Mouse (Mus musculus) embryonic facial prominence, embryonic 15.5 days (tissue): ENCODE data around the gene Mthfd2l. TPM values are rescaled to one million over a fixed set of nuclear protein-coding genes. Genes with fewer than 3 reads are reported as not detected.

ENCODE experiments used
- ATAC-seq: fragments of 200-750 bp; cut with Nextera tagmentation; 2 replicates; pipeline ENCODE4 v1.8.0; 2017; ENCODE audit warnings: low read depth, moderate TSS enrichment; ENCODE audit not compliant: insufficient number of reproducible peaks, low FRiP score, low TSS enrichment
- H3K27ac ChIP-seq: fragments of 300-500 bp; sonication (generic); replicated peaks from 2 replicates; pipeline ENCODE4 v1.5.1; 2015; ENCODE audit warnings: mild to moderate bottlenecking, inconsistent platforms
- H3K27me3 ChIP-seq: fragments of 300-500 bp; sonication (generic); 2 replicates; pipeline ENCODE4 v1.6.1; 2015; ENCODE audit warnings: inconsistent platforms
- H3K36me3 ChIP-seq: fragments of 300-500 bp; sonication (generic); 2 replicates; pipeline ENCODE4 v1.6.1; 2015; ENCODE audit warnings: mild to moderate bottlenecking, inconsistent platforms
- H3K4me1 ChIP-seq: fragments of 300-500 bp; sonication (generic); 2 replicates; pipeline ENCODE4 v1.6.1; 2015; ENCODE audit warnings: inconsistent platforms
- H3K4me2 ChIP-seq: fragments of 300-500 bp; sonication (generic); replicated peaks from 2 replicates; pipeline ENCODE4 v1.6.1; 2015; ENCODE audit warnings: mild to moderate bottlenecking, inconsistent platforms
- H3K4me3 ChIP-seq: fragments of 300-500 bp; sonication (generic); replicated peaks from 2 replicates; pipeline ENCODE4 v1.5.1; 2015; ENCODE audit warnings: mild to moderate bottlenecking, inconsistent platforms
- H3K9ac ChIP-seq: fragments of 300-500 bp; sonication (generic); 2 replicates; pipeline ENCODE4 v1.6.1; 2015; ENCODE audit warnings: inconsistent platforms
- H3K9me3 ChIP-seq: fragments of 300-500 bp; sonication (generic); replicated peaks from 2 replicates; pipeline ENCODE4 v1.6.1; 2016; ENCODE audit warnings: inconsistent platforms
- WGBS: fragments of 180-500 bp; shearing (Covaris S2); methylation state at CpG from one replicate; pipeline ENCODE4 v1.1.7; 2015; 5-methylcytosine and 5-hydroxymethylcytosine counted together
- polyA plus RNA-seq: library from polyadenylated mRNA; unstranded; fragments of >200 nt; fragmentation: Nextera tagmentation; extraction: Ambion mirVana; gene quantifications from 2 replicates; pipeline ENCODE4 v1.2.1, GENCODE M21; 2015

Mthfd2l gene
- polyA plus RNA-seq: 43.3 and 47.0 TPM in 2 replicates

DNA sequence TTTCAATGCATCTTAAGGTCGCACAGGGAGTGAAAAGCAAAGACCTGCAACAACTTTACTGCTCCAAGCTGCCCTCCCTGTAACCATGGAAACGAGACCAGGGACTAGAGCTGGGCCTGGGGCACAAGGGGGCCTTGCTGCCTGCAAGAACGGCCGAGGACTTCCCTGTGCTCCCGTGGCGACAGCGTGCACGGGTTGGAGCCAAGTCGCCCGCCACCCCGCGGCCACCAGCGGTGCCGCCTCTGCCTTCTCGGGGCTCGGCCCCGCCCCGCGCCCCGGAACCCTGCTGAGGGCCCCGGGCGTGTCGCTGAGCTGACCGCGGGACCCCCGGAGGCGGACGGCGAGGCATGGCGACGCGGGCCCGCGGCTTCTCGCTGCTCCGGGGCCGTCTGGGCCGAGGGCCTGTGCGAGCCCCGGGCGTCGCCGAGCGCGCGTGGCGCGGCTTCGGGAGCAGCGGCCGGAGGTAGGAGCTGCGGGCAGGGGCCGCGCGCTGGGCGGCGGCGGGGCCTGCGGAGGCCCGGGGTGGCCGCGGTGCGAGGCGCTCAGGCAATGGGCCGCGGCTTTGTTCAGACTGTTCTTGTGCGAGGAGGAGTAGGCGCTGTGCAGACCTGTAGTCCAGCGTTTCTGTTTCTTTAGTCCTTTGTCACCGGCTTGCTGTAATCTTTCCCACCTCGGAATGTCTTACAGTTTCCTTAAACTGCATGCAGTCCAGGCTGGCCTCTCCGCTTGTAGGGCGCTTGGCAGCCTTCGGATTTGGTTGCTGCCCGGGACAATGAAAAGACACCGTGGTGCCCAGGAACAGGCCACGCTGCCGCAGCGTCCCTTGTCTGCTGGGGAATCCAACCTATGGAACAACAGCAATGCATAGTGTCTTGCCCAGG is at the start of gene Mthfd2l:
TSS of gene Mthfd2l (plus strand) at position 147 of the 881 bp plus-strand sequence.
- no peaks in the 10 kb centered on the region for H3K9me3 ChIP-seq
- H3K4me3 ChIP-seq: peak within 1 kb of the TSS; percentile 72
- no peaks in the 10 kb centered on the region for H3K27me3 ChIP-seq
- under 1% methylated on average over 79 of the region's 79 CpGs for WGBS
- peak within 1 kb of the TSS; percentile 55 for H3K4me2 ChIP-seq
- ATAC-seq: peak; percentile 99
- H3K27ac ChIP-seq: peak within 1 kb of the TSS; percentile 99
- peaks cover 9% of the 10 kb centered on the region; the same call in 1 of the 2 replicates for H3K4me1 ChIP-seq
- H3K9ac ChIP-seq: peak within 1 kb of the TSS; percentile 94
- peaks cover 13% of the 10 kb centered on the region for H3K36me3 ChIP-seq

DNA sequence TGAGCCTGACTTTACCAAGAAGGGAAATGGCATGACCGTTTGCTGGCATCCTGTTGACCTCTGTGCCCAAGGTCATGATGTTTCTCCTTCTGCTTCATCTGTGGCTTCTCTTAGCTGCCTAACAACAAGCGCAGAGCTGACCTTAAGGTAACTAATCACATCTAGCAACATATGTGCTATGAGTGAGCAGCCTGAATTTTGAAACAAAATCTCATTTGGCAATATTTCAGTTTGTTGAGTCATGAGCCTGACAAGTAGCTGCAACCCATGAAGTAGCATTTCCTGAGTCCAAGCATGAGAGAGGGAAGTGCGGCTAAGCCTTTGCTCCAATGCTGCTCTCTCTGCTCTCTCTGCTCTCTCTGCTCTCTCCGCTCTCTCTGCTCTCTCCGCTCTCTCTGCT is 49.2 kb upstream of the Mthfd2l start:
- ATAC-seq: no peak
- 85% methylated on average over 5 of the region's 5 CpGs for WGBS

DNA sequence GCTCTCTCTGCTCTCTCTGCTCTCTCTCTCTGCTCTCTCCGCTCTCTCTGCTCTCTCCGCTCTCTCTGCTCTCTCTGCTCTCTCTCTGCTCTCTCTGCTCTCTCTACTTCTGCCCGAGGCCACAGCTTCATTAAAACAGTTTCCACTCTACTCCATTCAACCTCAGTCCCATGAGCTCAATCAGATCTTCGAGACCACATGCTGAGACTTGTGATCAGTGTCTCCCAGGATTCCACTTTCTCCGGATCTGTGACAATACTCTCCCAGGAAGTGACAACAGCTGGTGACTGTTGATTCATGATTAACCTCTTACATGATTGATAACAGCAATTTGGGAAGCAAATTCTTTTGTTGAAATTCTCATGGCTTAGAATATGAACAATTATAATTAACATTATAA is 48.8 kb upstream of the Mthfd2l start:
- Histone ChIP-seq H3K4me3 (no peak overlapping the region), H3K27me3 (no peaks in the 10 kb centered on the region), H3K36me3 (no peaks in the 10 kb centered on the region), H3K9ac (no peak overlapping the region), H3K9me3 (no peaks in the 10 kb centered on the region), H3K4me1 (no peaks in the 10 kb centered on the region), H3K27ac (no peak overlapping the region), H3K4me2 (no peak overlapping the region)
- 77% methylated on average over 5 of the region's 5 CpGs for WGBS
- no peak for ATAC-seq

More for the DNA sequence above, 49.2 kb upstream of the Mthfd2l start:
- Histone ChIP-seq H3K27ac (no peak overlapping the region), H3K9ac (no peak overlapping the region), H3K4me1 (peaks cover 2% of the 10 kb centered on the region; the same call in 1 of the 2 replicates), H3K4me3 (no peak overlapping the region), H3K9me3 (no peaks in the 10 kb centered on the region), H3K4me2 (no peak overlapping the region), H3K36me3 (no peaks in the 10 kb centered on the region), H3K27me3 (no peaks in the 10 kb centered on the region)

DNA sequence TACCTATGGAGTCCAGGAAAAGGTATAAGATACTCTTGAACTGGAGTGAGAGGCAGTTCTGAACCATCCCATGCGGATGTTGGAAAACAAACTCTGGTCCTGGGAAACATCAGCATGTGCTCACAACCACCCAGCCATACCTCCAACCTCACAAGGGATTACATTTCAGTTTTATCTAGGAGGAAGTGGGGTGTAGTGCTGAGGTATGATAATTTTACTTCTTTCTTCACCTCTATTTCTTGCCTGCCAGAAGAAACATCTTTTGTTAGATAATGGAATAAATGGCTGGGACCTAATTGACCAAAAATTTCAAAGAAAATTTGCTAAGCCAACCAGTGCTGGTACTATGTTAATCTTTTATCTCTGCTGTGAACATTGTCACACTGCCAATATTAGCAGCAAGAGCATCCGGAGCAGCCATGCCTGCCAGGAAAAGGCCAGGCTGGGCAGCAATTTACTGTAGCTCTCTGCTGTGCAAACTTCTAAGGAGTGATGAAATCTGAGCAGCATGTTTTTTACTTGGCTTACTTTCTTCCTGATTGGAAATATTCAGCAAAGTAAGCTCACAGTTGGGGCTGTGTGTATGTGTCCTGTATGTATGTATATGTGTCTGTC is 46.2 kb upstream of the Mthfd2l start:
- H3K4me3 ChIP-seq: no peak overlapping the region
- H3K9ac ChIP-seq: no peak overlapping the region
- 39% methylated on average over 2 of the region's 2 CpGs for WGBS
- no peaks in the 10 kb centered on the region for H3K4me1 ChIP-seq
- no peak for ATAC-seq
- H3K27ac ChIP-seq: no peak overlapping the region
- H3K9me3 ChIP-seq: no peaks in the 10 kb centered on the region
- H3K27me3 ChIP-seq: no peaks in the 10 kb centered on the region
- no peaks in the 10 kb centered on the region for H3K36me3 ChIP-seq
- no peak overlapping the region for H3K4me2 ChIP-seq

DNA sequence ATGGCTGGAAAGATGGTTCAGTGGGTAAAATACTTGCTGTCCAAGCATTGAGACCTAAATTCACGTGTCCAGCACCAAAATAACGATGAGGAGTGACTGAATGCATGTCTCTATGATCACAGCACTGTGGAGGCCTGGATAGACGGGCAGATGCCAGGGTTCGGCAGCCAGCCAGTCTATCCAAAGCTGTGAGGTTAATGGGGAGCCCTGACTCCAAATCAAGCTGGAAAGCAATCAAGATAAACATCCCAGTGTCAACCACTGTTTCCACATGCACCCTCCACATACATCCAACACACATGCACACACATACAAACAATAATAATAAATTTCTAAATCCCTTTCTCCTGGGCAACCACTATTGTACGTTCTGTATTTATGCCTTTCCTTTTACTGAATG is 42.3 kb upstream of the Mthfd2l start:
- H3K4me2 ChIP-seq: no peak overlapping the region
- no peak for ATAC-seq
- no peak overlapping the region for H3K4me3 ChIP-seq
- H3K9ac ChIP-seq: no peak overlapping the region
- H3K27me3 ChIP-seq: no peaks in the 10 kb centered on the region
- no peak overlapping the region for H3K27ac ChIP-seq
- no peaks in the 10 kb centered on the region for H3K9me3 ChIP-seq
- no peaks in the 10 kb centered on the region for H3K36me3 ChIP-seq
- 78% methylated on average over 5 of the region's 5 CpGs for WGBS
- peaks cover 6% of the 10 kb centered on the region; the same call in 1 of the 2 replicates for H3K4me1 ChIP-seq

DNA sequence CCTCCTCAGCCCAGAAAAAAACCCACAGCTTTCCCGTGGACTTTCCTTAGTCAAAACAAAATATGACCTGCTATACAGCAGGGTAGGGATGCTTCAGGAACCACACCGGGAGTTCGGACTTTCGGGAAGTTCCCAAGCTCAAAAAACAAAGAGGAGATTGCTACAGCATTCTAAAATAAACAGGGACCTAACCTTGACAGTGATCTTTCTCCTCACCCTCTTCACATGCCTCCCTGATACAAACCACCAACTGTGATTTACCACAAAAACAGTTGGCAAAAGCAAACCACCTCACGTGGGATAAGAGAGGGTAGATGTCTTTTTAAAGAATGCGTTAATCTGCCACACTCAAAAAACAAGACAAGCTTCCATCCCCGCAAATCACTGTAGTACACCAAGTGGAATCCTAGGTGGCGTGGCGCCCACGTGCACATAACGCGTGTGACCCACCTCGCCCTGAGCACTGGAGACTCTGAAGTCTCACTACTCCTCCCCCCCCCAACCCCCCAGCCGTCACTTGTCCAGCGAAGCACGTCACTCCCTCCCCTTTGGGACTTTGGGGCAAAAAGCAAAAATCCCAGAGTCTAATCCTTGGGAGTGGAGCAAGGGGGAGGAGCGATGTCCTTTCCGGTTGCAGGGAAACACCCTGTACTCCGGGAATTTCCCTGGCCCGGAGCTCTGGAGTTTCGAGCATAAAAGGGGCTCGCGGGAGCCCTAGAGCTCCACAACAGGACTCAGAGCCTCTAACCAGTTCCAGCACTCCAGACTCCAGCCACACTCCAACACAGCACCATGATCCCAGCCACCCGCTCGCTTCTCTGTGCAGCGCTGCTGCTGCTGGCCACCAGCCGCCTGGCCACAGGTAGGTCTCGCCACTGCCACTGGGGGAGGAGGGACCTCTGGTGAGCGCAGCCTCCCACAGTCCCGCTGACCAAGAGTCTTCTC is 40.1 kb upstream of the Mthfd2l start, which contains the start of gene Cxcl1:
TSS of gene Cxcl1 (plus strand) at position 723 of the 945 bp plus-strand sequence.
- H3K4me1 ChIP-seq: peaks cover 6% of the 10 kb centered on the region; the same call in 1 of the 2 replicates
- peak; percentile 67 for ATAC-seq
- H3K4me2 ChIP-seq: peak within 1 kb of the TSS; percentile 92
- peak within 1 kb of the TSS; percentile 50 for H3K4me3 ChIP-seq
- peak within 1 kb of the TSS; percentile 39 for H3K9ac ChIP-seq
- H3K27me3 ChIP-seq: no peaks in the 10 kb centered on the region
- H3K36me3 ChIP-seq: no peaks in the 10 kb centered on the region
- no peak within 1 kb of the TSS for H3K27ac ChIP-seq
- 8% methylated on average over 30 of the region's 30 CpGs for WGBS
- no peaks in the 10 kb centered on the region for H3K9me3 ChIP-seq

DNA sequence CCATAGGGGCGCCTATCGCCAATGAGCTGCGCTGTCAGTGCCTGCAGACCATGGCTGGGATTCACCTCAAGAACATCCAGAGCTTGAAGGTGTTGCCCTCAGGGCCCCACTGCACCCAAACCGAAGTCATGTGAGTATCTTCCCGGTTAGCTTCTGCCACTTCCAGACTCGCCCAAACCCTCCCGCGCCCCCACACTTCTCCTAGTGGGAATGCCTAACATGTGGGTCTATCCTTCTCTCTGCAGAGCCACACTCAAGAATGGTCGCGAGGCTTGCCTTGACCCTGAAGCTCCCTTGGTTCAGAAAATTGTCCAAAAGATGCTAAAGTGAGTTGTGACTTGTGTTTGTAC is 39.5 kb upstream of the Mthfd2l start:
- 17% methylated on average over 10 of the region's 10 CpGs for WGBS
- peak overlapping the region; percentile 39 for H3K9ac ChIP-seq
- peaks cover 6% of the 10 kb centered on the region; the same call in 1 of the 2 replicates for H3K4me1 ChIP-seq
- no peaks in the 10 kb centered on the region for H3K36me3 ChIP-seq
- H3K27ac ChIP-seq: no peak overlapping the region
- H3K4me3 ChIP-seq: peak overlapping the region; percentile 50
- no peak; the same call in 1 of the 2 replicates for ATAC-seq
- H3K4me2 ChIP-seq: peak overlapping the region; percentile 92
- no peaks in the 10 kb centered on the region for H3K27me3 ChIP-seq
- H3K9me3 ChIP-seq: no peaks in the 10 kb centered on the region

DNA sequence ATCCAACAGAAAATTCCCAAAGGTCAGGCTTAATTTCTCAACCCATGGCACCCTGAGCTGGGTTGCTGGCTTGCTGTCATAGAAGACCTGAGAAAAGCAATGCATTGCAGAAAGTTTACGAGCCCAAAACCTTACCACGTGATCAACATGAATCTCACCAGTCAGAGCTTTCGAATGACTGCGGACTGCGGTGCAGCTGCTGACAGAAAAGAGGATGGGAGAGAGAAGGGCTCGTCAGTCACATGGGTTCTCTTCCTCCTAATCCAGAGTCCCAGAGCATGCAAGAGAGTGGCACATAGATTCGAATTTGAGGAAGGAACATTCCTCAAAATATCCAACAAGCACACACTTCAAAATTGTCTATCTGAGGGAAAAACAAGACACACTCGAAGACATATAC is 36.7 kb upstream of the Mthfd2l start:
- Histone ChIP-seq H3K4me1 (peaks cover 6% of the 10 kb centered on the region; the same call in 1 of the 2 replicates), H3K4me2 (no peak overlapping the region), H3K4me3 (no peak overlapping the region), H3K27ac (no peak overlapping the region), H3K9ac (no peak overlapping the region), H3K27me3 (no peaks in the 10 kb centered on the region), H3K36me3 (no peaks in the 10 kb centered on the region), H3K9me3 (no peaks in the 10 kb centered on the region)
- WGBS: 67% methylated on average over 8 of the region's 8 CpGs
- no peak for ATAC-seq

DNA sequence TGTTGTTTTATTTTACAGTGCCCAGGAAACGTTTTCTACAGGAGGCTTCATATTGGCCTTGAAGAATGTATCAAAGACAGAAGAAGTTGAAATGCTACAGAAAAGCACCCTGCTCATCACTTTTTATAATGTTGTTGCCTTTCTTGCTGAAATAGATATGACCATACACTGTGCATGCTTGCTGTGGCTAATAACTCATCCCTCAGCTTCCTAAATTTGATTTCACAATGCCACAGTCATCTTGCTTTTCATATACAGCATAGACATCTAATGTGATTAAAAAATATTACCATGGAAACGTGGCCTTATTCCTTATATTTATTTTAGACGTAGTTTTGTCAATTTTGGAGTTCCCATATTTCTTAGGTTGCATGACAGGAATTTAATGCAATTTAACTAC is 33.5 kb upstream of the Mthfd2l start:
- Histone ChIP-seq H3K4me1 (no peaks in the 10 kb centered on the region), H3K9ac (no peak overlapping the region), H3K36me3 (no peaks in the 10 kb centered on the region), H3K4me3 (no peak overlapping the region), H3K27ac (no peak overlapping the region), H3K27me3 (no peaks in the 10 kb centered on the region), H3K9me3 (no peaks in the 10 kb centered on the region), H3K4me2 (no peak overlapping the region)
- 63% methylated on average over 3 of the region's 3 CpGs for WGBS
- no peak for ATAC-seq

DNA sequence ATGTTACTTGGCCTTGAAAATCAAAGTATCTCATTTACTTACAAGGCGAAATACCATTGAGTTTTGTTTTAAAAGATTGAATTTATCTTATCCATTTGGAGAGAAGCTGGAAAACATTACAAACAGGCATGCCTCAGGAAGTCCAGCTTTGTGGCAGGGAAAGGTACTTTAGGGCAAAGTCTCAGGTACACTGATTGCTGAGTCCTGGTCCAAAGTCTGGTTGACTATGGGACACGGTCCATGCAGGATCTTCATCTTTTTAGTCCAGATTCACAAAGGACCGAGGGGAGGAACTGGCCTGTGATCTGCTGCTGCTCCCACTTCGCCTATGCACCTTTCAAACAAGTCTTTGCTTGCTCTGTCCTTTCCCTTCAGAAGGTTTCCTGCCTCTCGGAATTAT is 31.6 kb upstream of the Mthfd2l start:
- Histone ChIP-seq H3K36me3 (no peaks in the 10 kb centered on the region), H3K4me1 (peaks cover 10% of the 10 kb centered on the region), H3K9me3 (no peaks in the 10 kb centered on the region), H3K4me3 (no peak overlapping the region), H3K27ac (no peak overlapping the region), H3K9ac (no peak overlapping the region), H3K4me2 (no peak overlapping the region), H3K27me3 (peaks cover 10% of the 10 kb centered on the region)
- 82% methylated on average over 5 of the region's 5 CpGs for WGBS
- no peak for ATAC-seq
